Mouse (Mus musculus) hindbrain, postnatal 0 days (tissue): Measurements from ENCODE around the gene Trim23. TPM values are rescaled to one million over a fixed set of nuclear protein-coding genes. Genes with fewer than 3 reads are reported as not detected.
A peak's percentile ranks its signal among the peaks of the same experiment; 100 is the strongest.

Source experiments
- ATAC-seq: fragments of 200-750 bp; cut with Nextera tagmentation; 2 replicates; pipeline ENCODE4 v1.8.0; 2017; ENCODE audit warnings: mild to moderate bottlenecking, moderate TSS enrichment, moderate library complexity
- DNase-seq: peaks from one replicate; pipeline ENCODE4 v3.0.0-alpha.2; 2015; ENCODE audit warnings: low spot score
- H3K27ac ChIP-seq: fragments of 300-500 bp; sonication (generic); 2 replicates; pipeline ENCODE4 v1.5.1; 2014; ENCODE audit warnings: mild to moderate bottlenecking
- H3K27me3 ChIP-seq: fragments of 300-500 bp; sonication (generic); 2 replicates; pipeline ENCODE4 v1.6.1; 2014; ENCODE audit warnings: low read length, mixed read lengths; ENCODE audit not compliant: insufficient read depth
- H3K36me3 ChIP-seq: fragments of 300-500 bp; sonication (generic); 2 replicates; pipeline ENCODE4 v1.6.1; 2014; ENCODE audit warnings: low read length, mixed read lengths; ENCODE audit not compliant: insufficient read depth
- H3K4me1 ChIP-seq: fragments of 300-500 bp; sonication (generic); 2 replicates; pipeline ENCODE4 v1.6.1; 2014; ENCODE audit warnings: antibody characterized with exemption, low read length, mixed read lengths; ENCODE audit not compliant: insufficient read depth
- H3K4me2 ChIP-seq: fragments of 300-500 bp; sonication (generic); 2 replicates; pipeline ENCODE4 v1.6.1; 2014; ENCODE audit warnings: low read depth, mild to moderate bottlenecking, low read length, moderate library complexity, mixed read lengths
- H3K4me3 ChIP-seq: fragments of 300-500 bp; sonication (generic); 2 replicates; pipeline ENCODE4 v1.5.1; 2014; ENCODE audit warnings: low read length
- H3K9ac ChIP-seq: fragments of 300-500 bp; sonication (generic); replicated peaks from 2 replicates; pipeline ENCODE4 v1.6.1; 2014; ENCODE audit warnings: mild to moderate bottlenecking, low read length, moderate library complexity, mixed read lengths
- H3K9me3 ChIP-seq: fragments of 300-500 bp; sonication (generic); 2 replicates; pipeline ENCODE4 v1.6.1; 2016; ENCODE audit warnings: low read length, mixed read lengths
- CTCF ChIP-seq: IDR thresholded peaks from 2 replicates; pipeline ENCODE4 v1.5.1; 2016; ENCODE audit warnings: antibody characterized with exemption, control low read depth, low read depth
- WGBS: fragments of 180-500 bp; shearing (Covaris S2); extraction: QIAGEN DNeasy Blood & Tissue Kit; methylation state at CpG from one replicate; pipeline ENCODE4 v1.1.7; 2014; 5-methylcytosine and 5-hydroxymethylcytosine counted together
- polyA plus RNA-seq: library from polyadenylated mRNA; unstranded; fragments of >200 nt; fragmentation: Nextera tagmentation; extraction: Ambion mirVana; gene quantifications from 2 replicates; pipeline ENCODE4 v1.2.1, GENCODE M21; 2015
- total RNA-seq: library from RNA; depleted of rRNA; stranded (reverse); fragments of >200 nt; gene quantifications from 2 replicates; pipeline ENCODE4 v1.2.3, GENCODE M21; 2014; rRNA removed

The Trim23 gene
- total and polyA plus RNA-seq, 2 experiments from 2014 or later, result 28.8 to 29.7 TPM

DNA sequence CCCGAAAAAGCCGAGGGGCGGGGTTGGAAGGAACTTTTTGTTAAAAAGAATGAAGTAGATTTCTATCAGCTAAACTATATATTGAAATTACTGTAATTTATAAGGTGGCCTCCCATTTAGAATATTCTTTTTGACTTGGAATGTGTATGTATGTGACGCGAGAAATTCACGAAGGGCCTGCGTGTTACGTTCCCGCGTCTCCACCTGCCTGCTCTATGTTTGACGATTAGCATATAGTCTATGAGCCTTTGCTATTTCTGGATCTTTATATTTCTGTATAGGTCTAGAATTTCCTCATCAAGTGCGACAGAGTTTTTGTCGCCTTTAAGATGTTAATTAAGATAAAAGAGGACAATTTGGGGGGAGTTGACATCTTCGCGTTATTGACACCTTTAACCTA lies 50.6 kb downstream of the Trim23 start:
- H3K4me1 ChIP-seq, result peaks cover 8% of the 10 kb centered on the region
- ATAC-seq (0 out of 2 replicates have a peak, but pooled peaks have one; percentile 22), DNase-seq (peak; percentile 1)
- H3K36me3 ChIP-seq, result no peaks in the 10 kb centered on the region
- H3K4me3 ChIP-seq, result peak overlapping the region; percentile 81
- no peaks in the 10 kb centered on the region for H3K9me3 ChIP-seq
- peak overlapping the region; percentile 90; the same call in 1 of the 2 replicates for H3K27ac ChIP-seq
- WGBS, result 6% methylated on average over 15 of the region's 15 CpGs
- peak overlapping the region; percentile 67 for H3K4me2 ChIP-seq
- no peak for TF ChIP-seq CTCF
- H3K27me3 ChIP-seq, result no peaks in the 10 kb centered on the region
- H3K9ac ChIP-seq, result peak overlapping the region; percentile 50; the same call in 1 of the 2 replicates

Other genes starting within 250 kb of the Trim23 start
- 67.3 and 71.6 TPM in 2 replicates for gene Nln, start 69.2 kb upstream of the Trim23 start, total RNA-seq
- 52.9 and 53.7 TPM in 2 replicates for gene Nln, start 69.2 kb upstream of the Trim23 start, polyA plus RNA-seq
- gene Sgtb, start 69.1 kb upstream of the Trim23 start, total RNA-seq, result 26.8 and 36.7 TPM in 2 replicates
- 24.3 and 24.9 TPM in 2 replicates for gene Sgtb, start 69.1 kb upstream of the Trim23 start, polyA plus RNA-seq
- 26.0 and 27.7 TPM in 2 replicates for gene Trappc13, start 328 bp upstream of the Trim23 start, total RNA-seq
- 41.9 and 46.6 TPM in 2 replicates for gene Trappc13, start 328 bp upstream of the Trim23 start, polyA plus RNA-seq
- gene Cenpk, start 49.8 kb downstream of the Trim23 start, total RNA-seq, result 2.5 and 3.0 TPM in 2 replicates
- 18.2 and 19.8 TPM in 2 replicates for gene Cenpk, start 49.8 kb downstream of the Trim23 start, polyA plus RNA-seq
- 4.3 and 5.9 TPM in 2 replicates for gene Ppwd1, start 50.0 kb downstream of the Trim23 start, total RNA-seq
- gene Ppwd1, start 50.0 kb downstream of the Trim23 start, polyA plus RNA-seq, result 6.3 and 6.9 TPM in 2 replicates
- gene Adamts6, start 109.0 kb downstream of the Trim23 start, total RNA-seq, result 6.1 and 8.9 TPM in 2 replicates
- 1.1 TPM in 2 replicates for gene Adamts6, start 109.0 kb downstream of the Trim23 start, polyA plus RNA-seq